Mouse (Mus musculus) brain, embryonic 14.5 days (tissue): ENCODE measurements around the gene Krt81. TPM values are rescaled to one million over a fixed set of nuclear protein-coding genes. Genes with fewer than 3 reads are reported as not detected.

ENCODE experiments used
- DNase-seq: peaks from one replicate; pipeline ENCODE4 v3.0.0-alpha.2; 2011; ENCODE audit warnings: low read depth
- CTCF ChIP-seq: fragments of 200-500 bp; IDR thresholded peaks from 2 replicates; pipeline ENCODE4 v1.5.1; 2012; ENCODE audit warnings: inconsistent platforms, mild to moderate bottlenecking, moderate library complexity, borderline replicate concordance; ENCODE audit not compliant: insufficient read depth, insufficient read length; ENCODE audit errors: extremely low read depth
- POLR2A ChIP-seq: fragments of 200-500 bp; IDR thresholded peaks from 2 replicates; pipeline ENCODE4 v1.6.1; 2012; ENCODE audit warnings: mild to moderate bottlenecking, inconsistent platforms, borderline replicate concordance; ENCODE audit not compliant: poor library complexity, insufficient read depth, insufficient read length, severe bottlenecking; ENCODE audit errors: extremely low read depth
- polyA plus RNA-seq: library from polyadenylated mRNA; depleted of rRNA; stranded (reverse); fragments of >200 nt; gene quantifications from 2 replicates; pipeline ENCODE4 v1.2.3, GENCODE M21; 2012; rRNA removed

Krt81 gene
- polyA plus RNA-seq, 1 experiment, result not detected

GRCm38 (mm10) chr15:101446572-101446971 is 17.0 kb downstream of the Krt81 start:
- DNase-seq, result peak; percentile 37
- TF ChIP-seq POLR2A, result no peak
- TF ChIP-seq CTCF, result no peak

- peak; percentile 32 for DNase-seq
These were observed 22.7 kb downstream of the Krt81 start for GRCm38 (mm10) chr15:101440837-101441236.

GRCm38 (mm10) chr15:101438555-101438954 is 25.0 kb downstream of the Krt81 start, which contains the start of gene Krt87:
Gene Krt87 (minus strand): TSS chr15:101438804.
- no peak for TF ChIP-seq CTCF
- TF ChIP-seq POLR2A, result no peak
- DNase-seq, result peak; percentile 20

More at GRCm38 (mm10) chr15:101440837-101441236, 22.7 kb downstream of the Krt81 start:
- TF ChIP-seq CTCF, result no peak
- no peak for TF ChIP-seq POLR2A

GRCm38 (mm10) chr15:101436611-101437010 is 26.9 kb downstream of the Krt81 start:
- TF ChIP-seq CTCF (no peak), POLR2A (no peak)
- no peak for DNase-seq

- DNase-seq, result no peak
These were observed 38.6 kb downstream of the Krt81 start for GRCm38 (mm10) chr15:101424914-101425313.

GRCm38 (mm10) chr15:101420903-101421302 is 42.6 kb downstream of the Krt81 start:
- peak; percentile 35 for DNase-seq
- peak; percentile 37; the same call in 1 of the 2 replicates for TF ChIP-seq CTCF
- TF ChIP-seq POLR2A, result no peak

More at GRCm38 (mm10) chr15:101424914-101425313, 38.6 kb downstream of the Krt81 start:
- TF ChIP-seq CTCF (no peak), POLR2A (no peak)

- TF ChIP-seq POLR2A (no peak), CTCF (no peak)
- peak; percentile 35 for DNase-seq
These were observed 44.6 kb downstream of the Krt81 start for GRCm38 (mm10) chr15:101418950-101419349.

GRCm38 (mm10) chr15:101414807-101415565 is 48.6 kb downstream of the Krt81 start:
- TF ChIP-seq CTCF, result no peak
- TF ChIP-seq POLR2A, result no peak
- DNase-seq, result no peak

GRCm38 (mm10) chr15:101413916-101414635 is 49.5 kb downstream of the Krt81 start:
- DNase-seq, result no peak
- TF ChIP-seq POLR2A, result no peak
- no peak for TF ChIP-seq CTCF

GRCm38 (mm10) chr15:101412188-101412587 is 51.4 kb downstream of the Krt81 start:
- no peak for TF ChIP-seq CTCF
- TF ChIP-seq POLR2A, result no peak
- DNase-seq, result no peak

- no peak for TF ChIP-seq CTCF
- no peak for TF ChIP-seq POLR2A
- DNase-seq, result no peak
These were observed 52.8 kb downstream of the Krt81 start, which contains the start of gene Krt7 for GRCm38 (mm10) chr15:101410775-101411174. Gene Krt7 (plus strand): TSS chr15:101411043.

Other genes starting within 250 kb of the Krt81 start
- gene Grasp, start 239.6 kb downstream of the Krt81 start, polyA plus RNA-seq, result 4.9 and 6.5 TPM in 2 replicates
- 5.4 and 10.5 TPM in 2 replicates for gene Nr4a1, start 209.5 kb downstream of the Krt81 start, polyA plus RNA-seq
- 58.9 and 75.1 TPM in 2 replicates for gene Atg101, start 179.5 kb downstream of the Krt81 start, polyA plus RNA-seq
- 0.41 and 0.42 TPM in 2 replicates for gene 6030408B16Rik, start 170.5 kb downstream of the Krt81 start, polyA plus RNA-seq
- gene Krt80, start 93.6 kb downstream of the Krt81 start, polyA plus RNA-seq, result 0.19 and 0.22 TPM in 2 replicates
- 1.4 and 4.1 TPM in 2 replicates for gene Krt7, start 52.7 kb downstream of the Krt81 start, polyA plus RNA-seq
- 0.11 and 0.18 TPM in 2 replicates for gene Krt87, start 24.9 kb downstream of the Krt81 start, polyA plus RNA-seq
- not detected in 2 replicates for gene Krt88, start 16.0 kb downstream of the Krt81 start, polyA plus RNA-seq
- 0.08 TPM in 1 of 2 replicates, not detected in the other for gene Krt86, start 9.7 kb upstream of the Krt81 start, polyA plus RNA-seq
- gene Krt83, start 27.8 kb upstream of the Krt81 start, polyA plus RNA-seq, result not detected in 2 replicates
- gene Gm49425, start 53.5 kb upstream of the Krt81 start, polyA plus RNA-seq, result not detected in 2 replicates
- not detected in 2 replicates for gene Krt84, start 69.1 kb upstream of the Krt81 start, polyA plus RNA-seq
- not detected in 2 replicates for gene Krt82, start 86.9 kb upstream of the Krt81 start, polyA plus RNA-seq
- 0.10 and 0.11 TPM in 2 replicates for gene Krt90, start 99.2 kb upstream of the Krt81 start, polyA plus RNA-seq
- gene Krt75, start 110.2 kb upstream of the Krt81 start, polyA plus RNA-seq, result 0.06 and 0.07 TPM in 2 replicates
- not detected in 2 replicates for gene Gm5414, start 164.4 kb upstream of the Krt81 start, polyA plus RNA-seq
- gene Gm5478, start 183.6 kb upstream of the Krt81 start, polyA plus RNA-seq, result not detected in 2 replicates
- not detected in 2 replicates for gene Krt6b, start 216.5 kb upstream of the Krt81 start, polyA plus RNA-seq
- 0.29 and 0.57 TPM in 2 replicates for gene Krt6a, start 230.6 kb upstream of the Krt81 start, polyA plus RNA-seq
- 33.7 and 53.0 TPM in 2 replicates for gene Krt5, start 249.1 kb upstream of the Krt81 start, polyA plus RNA-seq